Mouse (Mus musculus) cerebellum, adult 11 months (tissue): Measurements from ENCODE around the gene Cga.

Experiments
- DNase-seq: peaks from one replicate; pipeline ENCODE4 v3.0.0; 2022

Gene Cga

GRCm38 (mm10) chr4:34893479-34893878 is at the start of gene Cga:
Gene Cga, plus strand, starts transcription at chr4:34893779.
- no peak for DNase-seq

- DNase-seq = no peak
These were observed 49.7 kb upstream of the Cga start for GRCm38 (mm10) chr4:34843839-34844238.

- DNase-seq = no peak
These were observed 45.8 kb upstream of the Cga start for GRCm38 (mm10) chr4:34847679-34848309.

GRCm38 (mm10) chr4:34850156-34850555 is 43.4 kb upstream of the Cga start:
- no peak for DNase-seq

GRCm38 (mm10) chr4:34852051-34852450 is 41.5 kb upstream of the Cga start:
- no peak for DNase-seq

- no peak for DNase-seq
These were observed 37.6 kb upstream of the Cga start for GRCm38 (mm10) chr4:34855966-34856365.

GRCm38 (mm10) chr4:34858903-34859302 is 34.7 kb upstream of the Cga start:
- no peak for DNase-seq

GRCm38 (mm10) chr4:34859416-34859815 is 34.2 kb upstream of the Cga start:
- DNase-seq = no peak

- no peak for DNase-seq
These were observed 32.1 kb upstream of the Cga start for GRCm38 (mm10) chr4:34861438-34861837.

GRCm38 (mm10) chr4:34869813-34870212 is 23.8 kb upstream of the Cga start:
- DNase-seq = no peak

- DNase-seq = no peak
These were observed 20.6 kb upstream of the Cga start for GRCm38 (mm10) chr4:34872896-34873495.

- DNase-seq = no peak
These were observed 19.3 kb upstream of the Cga start for GRCm38 (mm10) chr4:34874234-34874633.

- DNase-seq = no peak
These were observed 12.5 kb upstream of the Cga start for GRCm38 (mm10) chr4:34880921-34881650.

- DNase-seq = no peak
These were observed 11.7 kb upstream of the Cga start for GRCm38 (mm10) chr4:34881851-34882250.

- no peak for DNase-seq
These were observed 11.2 kb upstream of the Cga start for GRCm38 (mm10) chr4:34882291-34882769.

GRCm38 (mm10) chr4:34882818-34883217 is 10.8 kb upstream of the Cga start, which contains the start of gene Zfp292:
Gene Zfp292, minus strand, starts transcription at chr4:34882960.
- peak; percentile 94 for DNase-seq

- DNase-seq = no peak
These were observed 10.1 kb upstream of the Cga start for GRCm38 (mm10) chr4:34883366-34884029.

- DNase-seq = no peak
These were observed 7.8 kb upstream of the Cga start for GRCm38 (mm10) chr4:34885631-34886351.

- DNase-seq = peak; percentile 61
These were observed 7.0 kb upstream of the Cga start for GRCm38 (mm10) chr4:34886490-34887111.

GRCm38 (mm10) chr4:34887295-34887694 is 6.3 kb upstream of the Cga start:
- no peak for DNase-seq

- no peak for DNase-seq
These were observed 4.3 kb upstream of the Cga start for GRCm38 (mm10) chr4:34889101-34889811.

GRCm38 (mm10) chr4:34889812-34890185 is 3.8 kb upstream of the Cga start:
- DNase-seq = no peak
